Mouse (Mus musculus): ENCODE measurements at regions not wholly inside any gene's neighbourhood (a gene's known extent, or its start where the extent isn't known, plus 50 kb on each side); places are given as distances from the start of the nearest gene placed in this dataset.

DNA sequence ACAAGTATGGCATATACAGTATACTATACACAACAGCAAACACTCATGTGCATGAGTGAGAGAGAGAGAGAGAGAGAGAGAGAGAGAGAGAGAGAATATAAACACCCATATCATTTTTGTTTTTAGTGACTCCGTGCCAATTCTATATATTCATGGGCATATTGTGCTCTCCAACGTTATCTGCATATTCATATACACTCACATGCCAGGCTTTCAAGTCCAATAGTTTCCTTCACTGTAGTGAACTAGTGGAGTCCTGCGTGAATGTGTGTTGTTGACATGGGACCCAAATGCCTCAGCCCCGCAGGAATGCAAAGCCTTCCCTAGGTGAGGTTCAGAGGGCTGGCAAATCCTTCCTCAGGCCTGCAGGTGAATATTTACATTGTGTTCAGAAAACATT, 53.4 kb upstream of the Nab1 start:
- no peak for ATAC-seq (replicated peaks; ENCODE audit: low read depth, poor library complexity, severe bottlenecking)

DNA sequence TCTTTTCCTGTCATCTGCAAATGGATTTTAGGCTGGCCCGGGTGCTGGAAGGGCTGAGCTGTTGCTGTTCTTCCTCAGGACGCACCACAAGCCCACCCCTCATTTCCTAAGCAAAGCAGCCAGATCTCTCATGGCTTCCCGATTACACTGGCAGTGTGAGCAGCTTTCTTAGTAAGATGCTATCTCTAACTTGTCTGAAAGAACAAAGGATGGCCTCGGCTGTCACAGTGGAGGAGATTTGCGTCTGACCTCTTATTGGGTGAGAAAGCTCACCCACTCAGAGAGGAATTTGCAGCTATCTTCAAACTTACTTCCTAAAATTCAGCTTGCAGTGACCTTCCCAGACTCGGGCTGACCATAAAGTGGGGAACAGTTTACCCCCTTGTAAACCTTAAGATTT, 64.7 kb upstream of the Nemp2 start:
- ATAC-seq (replicated peaks; ENCODE audit: low read depth, poor library complexity, severe bottlenecking) = 0 out of 2 replicates have a peak, but pooled peaks have one; percentile 32

DNA sequence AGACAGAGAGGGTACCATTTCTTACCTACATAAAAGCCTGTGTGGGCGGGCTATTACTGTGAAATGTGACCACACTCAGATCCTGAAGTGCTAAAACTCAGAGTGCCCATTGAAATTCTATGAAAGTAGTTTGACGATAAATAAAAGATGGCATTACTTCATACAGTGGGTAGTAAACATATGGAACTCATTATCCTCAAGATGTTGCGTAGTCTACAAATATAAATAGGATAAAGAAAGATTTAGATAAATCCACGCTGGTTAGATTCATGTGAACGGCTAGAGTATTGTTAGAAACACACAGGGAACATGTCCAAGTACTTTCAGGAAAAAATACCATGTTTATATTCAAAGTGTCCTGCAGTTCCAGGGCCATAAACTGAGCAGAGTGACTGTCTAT, 58.8 kb upstream of the Nemp2 start:
- ATAC-seq (replicated peaks; ENCODE audit: low read depth, poor library complexity, severe bottlenecking) = no peak

DNA sequence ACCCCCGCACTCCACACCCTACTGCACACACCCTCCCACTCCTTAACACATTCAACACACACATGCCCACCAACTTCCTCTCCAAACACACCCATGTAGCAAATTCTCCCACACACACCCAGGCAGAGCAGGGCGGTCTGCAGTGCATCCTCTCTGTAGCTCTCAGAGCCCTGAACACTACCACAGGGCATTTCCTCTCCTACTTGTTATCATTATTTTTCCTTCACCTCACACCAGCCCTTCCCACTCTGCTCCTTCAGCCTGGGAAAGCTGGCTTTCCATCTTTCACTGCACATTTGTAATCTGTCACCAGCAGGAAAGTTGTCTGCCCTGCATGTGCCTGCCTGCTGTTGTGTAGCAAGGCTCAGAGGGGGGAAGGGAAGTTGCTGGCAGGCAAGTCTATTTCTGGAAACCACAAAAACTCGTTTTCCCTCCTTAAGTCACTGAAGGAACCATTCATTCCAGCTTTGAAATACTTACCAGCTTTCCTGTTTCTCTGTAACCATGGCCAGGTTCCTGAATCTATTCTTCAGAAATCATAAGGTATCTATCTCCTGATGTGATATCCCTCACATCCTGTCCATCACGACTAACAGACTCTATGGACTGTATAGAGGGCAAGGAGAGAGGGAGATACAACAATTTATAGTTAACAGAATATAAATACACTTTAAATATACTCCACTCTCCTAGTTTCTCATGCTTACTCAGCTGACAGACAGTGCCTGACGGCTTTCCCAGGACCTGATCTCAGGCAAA, 52.0 kb upstream of the Nemp2 start:
- peak; percentile 91 for ATAC-seq (replicated peaks; ENCODE audit: low read depth, poor library complexity, severe bottlenecking)

DNA sequence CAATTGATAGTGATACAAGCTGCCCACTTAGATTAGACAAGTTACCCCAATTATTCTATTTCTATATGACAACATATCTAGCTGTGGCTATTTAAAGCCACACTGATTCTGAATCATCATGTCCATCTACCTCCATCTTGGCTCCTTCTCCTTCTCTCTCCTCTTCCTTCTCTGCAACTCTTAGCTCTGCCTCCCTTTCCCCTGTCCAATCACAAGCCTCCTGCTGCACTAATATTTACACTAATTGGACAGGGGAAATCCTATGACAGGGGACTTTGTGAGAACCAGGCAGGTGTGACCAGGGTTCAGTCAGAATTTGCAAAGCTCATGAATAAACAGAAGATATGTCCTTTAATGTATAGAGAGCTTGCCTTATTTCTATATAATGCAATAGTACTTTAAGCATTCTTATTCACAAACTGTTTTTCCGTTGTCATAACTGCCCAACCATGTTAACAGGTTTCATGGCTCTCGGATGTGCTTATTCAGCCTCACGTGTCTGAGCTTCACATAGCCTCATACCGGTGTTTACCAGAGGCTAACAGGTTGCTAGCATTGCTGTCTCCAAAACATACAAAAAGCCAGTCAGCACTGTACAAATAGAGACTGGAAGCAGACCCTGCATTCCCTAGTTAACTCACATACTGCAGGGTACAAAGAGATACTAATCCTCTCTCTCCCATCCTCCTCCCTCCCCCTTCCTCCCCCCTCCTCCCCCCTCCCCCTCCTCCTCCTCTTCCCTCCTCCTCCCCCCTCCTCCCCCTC, 50.2 kb upstream of the Nemp2 start:
- ATAC-seq (replicated peaks; ENCODE audit: low read depth, poor library complexity, severe bottlenecking) = no peak
